Mouse (Mus musculus): ENCODE data around the gene Herc2.
A peak's percentile ranks its signal among the peaks of the same experiment; 100 is the strongest.

The Herc2 gene

DNA sequence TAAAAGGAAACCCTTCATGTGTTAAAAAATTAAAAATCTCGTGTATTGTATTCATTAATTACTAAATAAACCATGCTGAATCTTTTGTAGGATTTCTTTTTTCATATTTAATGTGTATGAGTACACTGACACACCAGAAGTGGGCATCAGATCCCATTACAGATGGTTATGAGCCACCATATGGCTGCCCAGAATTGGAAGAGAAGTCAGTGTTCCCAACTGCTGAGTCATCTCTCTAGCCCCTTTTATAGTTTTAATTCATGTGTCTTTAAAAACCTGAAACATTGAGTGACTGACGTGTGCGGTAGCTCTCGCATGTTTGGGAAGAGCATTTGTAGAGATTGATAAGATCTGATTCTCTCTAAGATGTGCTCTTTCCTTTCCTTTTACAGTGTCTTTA lies 21.7 kb downstream of the Herc2 start:
- DNase-seq: no peak

DNA sequence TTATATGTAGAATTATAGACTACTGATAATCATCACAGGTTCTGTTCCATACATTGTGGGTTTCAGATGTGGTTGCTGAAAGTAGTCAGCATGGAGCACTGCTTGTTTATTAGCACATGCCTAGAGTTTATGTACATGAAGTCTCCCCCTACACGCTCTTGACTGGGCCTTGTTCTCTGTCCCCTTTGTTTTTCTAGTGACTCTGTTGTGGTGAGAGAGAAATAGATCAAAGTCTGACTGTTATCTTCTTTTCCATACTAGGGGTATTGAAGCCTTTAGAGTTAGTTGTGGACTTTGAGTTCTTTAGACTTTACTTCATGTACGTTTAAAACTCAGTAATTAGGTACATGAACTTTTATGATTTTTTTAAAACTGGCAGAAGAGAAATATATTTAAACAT lies 33.0 kb downstream of the Herc2 start:
- no peak for DNase-seq

- DNase-seq: no peak
Measured at GRCm38 (mm10) chr7:56089097-56089496, 39.1 kb downstream of the Herc2 start.

DNA sequence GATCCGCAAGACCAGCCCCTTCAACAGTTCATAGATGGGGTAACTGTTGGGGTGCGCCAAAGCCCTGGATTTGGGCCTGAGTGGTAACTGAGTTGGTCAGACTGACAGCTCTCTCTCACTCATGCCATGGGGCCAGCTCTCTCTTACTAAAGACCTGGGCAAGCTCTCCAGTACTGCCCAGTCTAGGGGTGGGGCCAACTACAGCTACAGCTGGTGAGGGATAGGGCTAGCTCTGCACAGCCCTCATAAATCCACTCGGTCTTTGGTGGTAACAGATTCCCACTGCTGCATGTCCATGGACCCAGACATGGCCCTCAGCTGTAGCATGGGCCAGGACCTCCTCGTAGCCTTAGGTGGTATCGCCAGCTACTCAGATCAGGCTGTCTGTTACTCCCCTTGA lies 41.4 kb downstream of the Herc2 start:
- DNase-seq: no peak

- no peak for DNase-seq
Measured at GRCm38 (mm10) chr7:56102293-56102847, 52.4 kb downstream of the Herc2 start.

DNA sequence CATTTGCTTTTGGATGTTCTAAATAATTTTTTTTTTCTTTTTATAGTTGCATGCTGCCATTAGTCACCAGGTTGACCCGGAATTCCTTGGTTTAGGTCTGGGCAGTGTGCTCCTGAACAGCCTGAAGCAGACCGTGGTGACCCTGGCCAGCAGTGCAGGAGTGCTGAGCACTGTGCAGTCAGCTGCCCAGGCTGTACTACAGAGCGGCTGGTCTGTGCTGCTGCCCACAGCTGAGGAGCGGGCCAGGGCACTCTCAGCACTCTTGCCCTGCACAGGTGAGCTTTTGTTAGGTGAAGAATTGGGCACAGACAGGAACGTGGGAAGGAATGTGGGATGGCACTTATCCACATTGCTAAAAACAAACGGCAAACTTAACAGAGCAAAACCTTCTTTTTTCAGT lies 63.0 kb downstream of the Herc2 start:
- no peak for DNase-seq

GRCm38 (mm10) chr7:56114148-56114547 lies 64.2 kb downstream of the Herc2 start:
- DNase-seq: no peak

GRCm38 (mm10) chr7:56120968-56121367 lies 71.0 kb downstream of the Herc2 start:
- DNase-seq: no peak

GRCm38 (mm10) chr7:56121425-56121824 lies 71.4 kb downstream of the Herc2 start:
- no peak for DNase-seq

GRCm38 (mm10) chr7:56128080-56128479 lies 78.1 kb downstream of the Herc2 start:
- DNase-seq: no peak

GRCm38 (mm10) chr7:56129577-56129976 lies 79.6 kb downstream of the Herc2 start:
- DNase-seq: no peak

DNA sequence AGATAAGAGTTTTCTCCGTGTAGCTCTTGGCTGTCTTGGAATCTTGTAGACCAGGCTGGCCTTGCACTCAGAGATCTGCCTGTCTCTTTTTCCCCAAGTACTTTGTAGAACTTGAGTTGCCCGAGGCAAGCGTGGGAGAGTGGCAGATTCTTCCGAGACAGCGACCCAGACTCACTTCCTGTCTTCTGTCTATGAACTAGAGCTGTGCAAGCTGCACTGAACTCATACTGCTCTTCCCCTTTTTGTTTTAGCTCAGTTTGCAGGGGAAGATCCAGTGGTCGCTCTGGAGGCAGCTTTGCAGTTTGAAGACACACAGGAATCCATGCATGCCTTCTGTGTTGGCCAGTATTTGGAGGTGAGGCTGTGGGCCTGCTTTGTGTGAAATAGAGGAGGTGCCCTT lies 81.6 kb downstream of the Herc2 start:
- no peak for DNase-seq

DNA sequence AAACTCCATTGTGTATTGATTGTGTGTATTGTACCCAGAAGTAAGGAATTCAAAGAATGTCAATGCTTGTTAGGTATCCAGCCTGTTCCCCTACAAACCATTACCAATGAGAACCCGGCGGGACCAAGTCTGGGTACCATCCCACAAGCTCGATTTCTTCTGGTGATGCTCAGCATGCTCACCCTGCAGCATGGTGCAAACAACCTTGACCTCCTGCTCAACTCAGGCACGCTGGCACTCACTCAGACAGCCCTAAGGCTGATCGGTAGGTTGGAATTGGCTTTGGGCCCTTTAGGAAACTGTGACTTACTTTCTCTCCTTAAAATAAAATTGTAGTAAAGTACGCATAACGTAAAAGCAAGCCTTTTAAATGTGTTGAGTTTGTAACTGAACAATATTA lies 88.7 kb downstream of the Herc2 start:
- DNase-seq: no peak

- DNase-seq: no peak
Measured at GRCm38 (mm10) chr7:56146424-56146823, 96.4 kb downstream of the Herc2 start.

DNA sequence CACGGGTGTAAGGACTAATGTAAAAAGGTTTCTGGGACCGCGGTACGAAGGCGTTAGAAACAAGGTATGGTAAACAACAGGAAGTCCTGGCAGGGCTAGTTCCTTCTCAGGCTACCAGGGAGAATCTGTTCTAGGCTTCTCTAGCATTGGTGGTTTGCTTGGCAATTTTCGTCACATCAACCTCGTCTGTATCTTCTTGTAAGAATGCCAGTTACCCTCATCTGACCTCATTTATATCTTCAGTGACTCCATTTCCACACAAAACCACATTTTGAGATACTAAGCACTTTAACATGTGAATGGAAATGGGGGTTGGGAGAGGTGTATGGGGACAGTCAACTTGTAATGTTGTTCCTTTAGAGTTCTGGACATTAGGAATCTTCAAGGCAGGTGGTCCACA lies 98.9 kb downstream of the Herc2 start:
- no peak for DNase-seq

DNA sequence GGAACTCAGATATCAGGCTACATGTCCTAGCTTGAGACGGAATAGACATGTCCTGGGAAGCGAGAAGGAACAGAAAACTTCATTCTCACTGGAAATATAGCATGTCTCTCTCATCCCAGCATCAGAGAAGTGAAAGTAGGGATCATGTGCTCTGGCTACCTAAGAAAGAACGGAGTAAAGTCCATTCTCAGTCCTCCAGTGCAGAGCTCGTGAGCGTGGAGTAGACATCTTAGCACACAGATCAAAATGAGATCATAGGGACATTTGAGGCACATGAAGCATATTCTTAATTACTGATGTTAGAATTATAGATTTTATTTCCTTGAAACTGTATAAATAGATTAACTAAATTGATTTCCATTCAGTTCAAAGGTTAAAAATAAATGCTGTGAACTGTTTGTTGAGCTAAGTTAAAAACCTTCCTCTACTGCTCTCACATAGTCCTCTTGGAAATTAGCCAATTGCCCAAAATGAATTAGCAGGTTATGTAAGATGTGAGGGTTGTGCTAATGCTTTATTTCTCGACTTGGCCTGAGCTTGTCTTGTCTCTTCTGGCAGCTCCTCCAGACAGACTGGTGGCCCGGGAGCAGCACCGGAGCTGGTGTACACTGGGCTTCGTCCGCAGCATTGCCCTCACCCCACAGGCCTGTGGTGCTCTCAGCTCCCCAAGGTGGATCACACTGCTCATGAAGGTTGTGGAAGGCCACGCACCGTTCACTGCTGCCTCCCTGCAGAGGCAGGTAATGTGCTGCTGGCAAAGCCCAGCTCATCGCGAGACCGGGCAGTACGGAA lies 102.1 kb downstream of the Herc2 start:
- DNase-seq: no peak

GRCm38 (mm10) chr7:56153161-56153560 lies 103.2 kb downstream of the Herc2 start:
- peak in 1 of 2 experiments; percentile 31 for DNase-seq

GRCm38 (mm10) chr7:56153625-56154024 lies 103.6 kb downstream of the Herc2 start:
- DNase-seq: peak; percentile 13 to 33

- peak in 1 of 2 experiments; percentile 6 for DNase-seq
Measured at GRCm38 (mm10) chr7:56163316-56163715, 113.3 kb downstream of the Herc2 start.

DNA sequence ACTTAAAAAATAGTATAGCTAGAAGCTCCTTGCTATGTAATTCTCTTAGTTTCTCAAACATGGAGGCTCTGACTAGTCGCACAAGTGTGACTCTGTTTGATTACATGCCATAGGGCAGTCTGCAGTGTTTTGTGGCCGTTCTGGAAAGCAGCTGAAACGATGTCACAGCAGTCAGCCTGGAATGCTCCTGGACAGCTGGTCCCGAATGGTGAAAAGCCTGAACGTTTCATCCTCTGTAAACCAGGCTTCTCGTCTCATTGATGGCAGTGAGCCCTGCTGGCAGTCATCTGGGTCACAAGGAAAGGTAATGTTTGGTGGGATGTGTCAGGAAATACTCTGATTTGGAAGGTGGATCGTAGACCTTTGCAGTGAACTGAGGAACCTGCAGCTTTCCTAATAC lies 118.7 kb downstream of the Herc2 start:
- no peak for DNase-seq

- DNase-seq: no peak
Measured at GRCm38 (mm10) chr7:56177371-56177770, 127.4 kb downstream of the Herc2 start.

DNA sequence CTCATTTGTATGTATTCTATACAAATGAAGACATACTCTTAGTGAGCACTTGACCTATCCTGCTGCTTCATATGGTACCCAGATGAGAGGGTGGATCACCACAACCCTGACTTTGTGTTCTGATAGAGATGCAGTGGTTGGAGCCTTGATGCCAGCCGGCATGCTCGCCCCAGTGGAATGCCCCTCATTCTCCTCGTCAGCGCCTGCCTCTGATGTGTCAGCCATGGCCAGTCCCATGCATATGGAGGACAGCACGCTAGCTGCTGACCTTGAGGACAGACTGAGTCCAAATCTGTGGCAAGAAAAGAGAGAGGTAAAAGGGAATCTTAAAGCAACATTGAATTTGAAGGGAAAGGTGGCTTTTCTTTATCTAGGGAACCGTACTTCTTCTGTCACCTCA lies 141.0 kb downstream of the Herc2 start:
- no peak for DNase-seq

DNA sequence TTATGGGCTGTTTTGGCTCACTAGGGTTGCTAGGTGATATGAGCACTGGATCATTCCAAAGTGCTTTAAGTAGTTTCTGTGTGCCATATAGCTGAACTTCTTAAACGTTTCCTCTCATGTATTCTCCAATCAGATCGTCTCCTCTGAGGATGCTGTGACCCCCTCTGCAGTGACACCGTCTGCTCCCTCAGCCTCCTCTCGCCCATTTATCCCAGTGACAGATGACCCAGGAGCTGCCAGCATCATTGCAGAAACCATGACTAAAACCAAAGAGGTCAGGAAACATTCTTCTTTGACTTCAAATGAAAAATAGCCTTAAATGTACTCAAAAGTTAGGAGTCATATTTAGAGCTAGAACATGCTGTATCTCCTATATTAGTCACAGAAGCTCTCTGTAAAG lies 141.7 kb downstream of the Herc2 start:
- DNase-seq: no peak

DNA sequence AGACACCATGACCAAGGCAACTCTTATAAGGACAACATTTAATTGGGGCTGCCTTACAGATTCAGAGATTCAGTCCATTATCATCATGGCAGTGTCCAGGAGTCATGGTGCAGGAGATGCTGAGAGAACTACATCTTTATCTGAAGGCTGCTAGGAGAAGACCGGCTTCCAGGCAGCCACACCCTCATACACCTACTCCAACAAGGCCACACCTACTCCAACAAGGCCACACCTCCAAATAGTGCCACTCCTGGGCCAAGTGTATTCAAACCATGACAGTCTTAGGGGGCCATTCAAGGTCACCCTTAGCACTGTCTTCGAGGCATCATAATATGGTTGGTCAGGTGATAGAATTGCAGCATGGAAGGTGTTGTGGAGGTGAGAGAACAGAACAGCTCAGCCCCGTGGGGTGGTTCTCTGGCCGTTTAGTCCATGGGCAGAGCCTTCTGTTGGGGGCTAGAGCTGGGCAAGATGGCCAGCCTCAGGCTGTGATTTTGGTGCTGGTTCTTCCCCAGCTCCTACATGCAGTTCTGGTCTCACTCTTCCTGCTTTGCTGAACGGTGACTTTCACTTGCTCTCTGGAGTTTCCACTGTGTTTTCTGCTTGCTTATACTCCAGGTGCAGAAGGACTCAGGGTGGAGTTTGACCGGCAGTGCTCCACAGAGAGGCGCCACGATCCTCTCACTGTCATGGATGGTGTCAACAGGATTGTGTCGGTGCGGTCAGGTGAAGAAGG lies 151.7 kb downstream of the Herc2 start:
- DNase-seq: no peak
